Mouse (Mus musculus) inflammation-experienced regulatory T-cells, adult 16 weeks (primary cell): ENCODE measurements around the gene Zfp459. TPM values are rescaled to one million over a fixed set of nuclear protein-coding genes. Genes with fewer than 3 reads are reported as not detected.

Experiments used
- polyA plus RNA-seq: library from polyadenylated mRNA; unstranded; fragments of 100-300 nt; shearing (Covaris generic); gene quantifications from one replicate; pipeline ENCODE4 v1.2.1, GENCODE M21; 2017

Gene Zfp459
- 6.4 TPM for polyA plus RNA-seq

GRCm38 (mm10) chr13:67421207-67421857, at the start of gene Zfp459:
Gene Zfp459 (minus strand): TSS chr13:67421418.

DNA sequence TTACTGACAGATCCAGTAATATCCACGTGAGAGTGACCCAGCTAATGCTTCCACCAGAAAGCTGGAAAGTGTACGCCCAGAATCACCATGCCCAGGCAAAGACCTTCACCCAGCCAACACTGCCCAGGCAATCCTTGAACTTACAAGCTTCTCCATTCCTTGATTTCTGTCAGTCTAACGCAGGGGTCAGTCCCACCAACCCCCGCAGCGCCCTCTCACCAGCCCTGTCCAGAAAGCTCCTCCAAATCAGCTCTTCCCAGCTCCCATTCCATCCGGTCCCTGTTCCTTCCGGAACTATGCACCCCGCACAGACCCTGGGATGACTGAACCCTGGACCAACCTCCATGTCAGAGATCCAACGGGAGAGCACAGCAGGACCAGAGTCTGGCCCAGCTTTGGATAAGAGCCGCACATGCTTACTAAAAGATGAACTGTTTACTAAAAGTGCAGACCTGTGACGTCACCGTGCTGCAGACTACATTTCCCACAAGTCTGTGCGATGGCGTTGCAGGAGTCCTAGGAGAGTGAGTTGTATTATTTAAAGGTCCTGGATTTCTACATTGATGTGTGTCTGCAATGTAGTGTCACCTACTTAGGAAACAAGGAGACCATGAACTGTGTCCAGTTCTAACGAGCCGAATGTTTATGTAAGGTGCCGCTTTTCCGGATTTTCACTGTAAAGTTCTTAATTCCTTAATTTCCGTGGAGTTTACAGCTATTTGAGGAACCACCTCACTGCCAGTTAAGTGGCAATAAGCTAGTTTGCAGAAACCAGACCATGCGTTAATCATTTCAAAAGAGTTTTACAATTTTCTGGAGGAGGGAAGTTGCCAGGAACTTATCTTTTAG, 30.2 kb upstream of the Zfp459 start, which contains the start of gene Zfp874a:
Gene Zfp874a (minus strand): TSS at position 453 of the 849 bp plus-strand sequence.

GRCm38 (mm10) chr13:67399183-67399903, 21.9 kb downstream of the Zfp459 start, which contains the start of gene Zfp429:
Gene Zfp429 (minus strand): TSS chr13:67399819.

GRCm38 (mm10) chr13:67375050-67375911, 45.9 kb downstream of the Zfp459 start, which contains the start of the genes Gm28041 and Zfp456:
Gene Gm28041 (minus strand): TSS chr13:67375733.
Gene Zfp456 (minus strand): TSS chr13:67375810.

GRCm38 (mm10) chr13:67360131-67360744, 61.0 kb downstream of the Zfp459 start, which contains the start of the genes Gm28044 and Zfp953:
Gene Gm28044 (minus strand): TSS chr13:67360536.
Gene Zfp953 (minus strand): TSS chr13:67360605.

Other genes with a start within 250 kb of the Zfp459 start
- 17.9 TPM for gene Rsl1, start 248.2 kb downstream of the Zfp459 start, polyA plus RNA-seq
- 7.4 TPM for gene Zfp455, start 226.9 kb downstream of the Zfp459 start, polyA plus RNA-seq
- 3.5 TPM for gene Zfp458, start 143.0 kb downstream of the Zfp459 start, polyA plus RNA-seq
- 0.38 TPM for gene Zfp457, start 114.9 kb downstream of the Zfp459 start, polyA plus RNA-seq
- 7.6 TPM for gene Zfp595, start 88.8 kb downstream of the Zfp459 start, polyA plus RNA-seq
- gene Gm28044, start 60.9 kb downstream of the Zfp459 start, polyA plus RNA-seq, result 4.0 TPM
- 2.8 TPM for gene Zfp953, start 60.8 kb downstream of the Zfp459 start, polyA plus RNA-seq
- not detected for gene Gm28041, start 45.7 kb downstream of the Zfp459 start, polyA plus RNA-seq
- 9.1 TPM for gene Zfp456, start 45.6 kb downstream of the Zfp459 start, polyA plus RNA-seq
- 26.4 TPM for gene Zfp429, start 21.6 kb downstream of the Zfp459 start, polyA plus RNA-seq
- gene Zfp874a, start 30.2 kb upstream of the Zfp459 start, polyA plus RNA-seq, result 21.9 TPM
- gene Zfp874b, start 62.8 kb upstream of the Zfp459 start, polyA plus RNA-seq, result 13.6 TPM
- 19.7 TPM for gene Zfp58, start 79.1 kb upstream of the Zfp459 start, polyA plus RNA-seq
- gene Gm26965, start 104.7 kb upstream of the Zfp459 start, polyA plus RNA-seq, result not detected
- 54.5 TPM for gene Zfp87, start 104.8 kb upstream of the Zfp459 start, polyA plus RNA-seq
- gene Zfp748, start 132.4 kb upstream of the Zfp459 start, polyA plus RNA-seq, result 22.5 TPM
- gene Zfp729b, start 188.3 kb upstream of the Zfp459 start, polyA plus RNA-seq, result 8.4 TPM
- 5.3 TPM for gene Gm49345, start 216.4 kb upstream of the Zfp459 start, polyA plus RNA-seq
- 11.5 TPM for gene Zfp729a, start 216.4 kb upstream of the Zfp459 start, polyA plus RNA-seq